Comparison of ENCODE assay signal across 11 mouse cellular contexts in the genomic region with DNA sequence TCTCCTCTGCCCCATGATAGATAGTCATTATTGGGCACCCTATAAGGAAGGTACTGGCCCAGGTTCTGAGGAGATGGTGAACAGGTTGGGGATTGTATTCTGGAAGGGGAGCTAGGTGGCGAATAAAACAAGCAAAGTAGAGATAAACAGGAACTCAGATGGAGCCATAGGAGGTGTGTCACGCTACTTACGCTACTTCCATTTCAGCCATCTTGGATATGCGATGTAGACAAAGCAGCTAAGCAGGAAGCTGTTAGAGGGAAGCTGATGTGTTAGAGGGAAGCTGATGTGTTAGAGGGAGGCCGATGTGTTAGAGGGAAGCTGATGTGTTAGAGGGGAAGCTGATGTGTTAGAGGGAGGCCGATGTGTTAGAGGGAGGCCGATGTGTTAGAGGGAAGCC. TPM values are rescaled to one million over a fixed set of nuclear protein-coding genes. Genes with fewer than 3 reads are reported as not detected.
DNase-seq lines count a peak whose midpoint lies in the region; ATAC-seq and TF ChIP-seq lines count a peak whose summit lies in the region.
"Not testable (repeated sequence)": the region's sequence is repeated elsewhere in the genome, so short reads cannot be mapped to it uniquely, and the experiment has no call there.
"Had no signal": no experiment of that assay in that cellular context is flagged by ENCODE, and none has a peak within 500 bp of the region (broad histone marks: within the 10 kb centered on the region; RNA-seq: fewer than 3 reads in every experiment).

No protein-coding gene starts in this region.

- peaks cover 35% of the 10 kb centered on the region for H3K4me1 ChIP-seq in embryonic facial prominence, embryonic 15.5 days
- peaks cover 25% of the 10 kb centered on the region for H3K4me1 ChIP-seq in hindbrain, embryonic 16.5 days (ENCODE audit: control insufficient read depth, insufficient read depth, low read depth, low read length)
- H3K4me1 ChIP-seq in liver, embryonic 11.5 days (replicated peaks; ENCODE audit: control insufficient read depth, insufficient read depth, low read length): peaks cover 15% of the 10 kb centered on the region
- H3K4me1 ChIP-seq in lung, embryonic 16.5 days (replicated peaks; ENCODE audit: control insufficient read depth, insufficient read depth, low read length): peaks cover 18% of the 10 kb centered on the region
- H3K4me1 ChIP-seq in midbrain, embryonic 16.5 days (ENCODE audit: control insufficient read depth, insufficient read depth, low read length): peaks cover 27% of the 10 kb centered on the region
- not testable (repeated sequence) for H3K4me1 ChIP-seq in spleen, adult 2 months (ENCODE audit: control insufficient read depth, insufficient read depth, insufficient read length)

- TF ChIP-seq CTCF in spleen, adult 2 months (IDR thresholded peaks at IDR 0.05; ENCODE audit: extremely low read depth, insufficient read depth, insufficient read length, insufficient replicate concordance): not testable (repeated sequence)

- WGBS in embryonic facial prominence, embryonic 15.5 days: 82% methylated on average over 7 of the region's 7 CpGs
- WGBS in hindbrain, embryonic 16.5 days: 90% methylated on average over 7 of the region's 7 CpGs
- 64% methylated on average over 7 of the region's 7 CpGs for WGBS in liver, embryonic 11.5 days
- WGBS in lung, embryonic 16.5 days: 80% methylated on average over 7 of the region's 7 CpGs
- WGBS in midbrain, embryonic 16.5 days: 87% methylated on average over 7 of the region's 7 CpGs
- 41% methylated on average over 7 of the region's 7 CpGs for WGBS in spleen, adult 2 months

- not testable (repeated sequence) for TF ChIP-seq POLR2A in spleen, adult 2 months (IDR thresholded peaks at IDR 0.05; ENCODE audit: low read depth, low read length)

- H3K9ac ChIP-seq in embryonic facial prominence, embryonic 15.5 days; liver, embryonic 11.5 days (ENCODE audit: low read depth, low read length): not testable (repeated sequence)
- 0 out of 2 replicates have a peak overlapping the region, but pooled peaks have one; percentile 8 for H3K9ac ChIP-seq in hindbrain, embryonic 16.5 days (ENCODE audit: low read depth, low read length)
- peak overlapping the region; percentile 5; the same call in 1 of the 2 replicates for H3K9ac ChIP-seq in lung, embryonic 16.5 days (ENCODE audit: low read length)
- 0 out of 2 replicates have a peak overlapping the region, but pooled peaks have one; percentile 31 for H3K9ac ChIP-seq in midbrain, embryonic 16.5 days (ENCODE audit: low read depth, low read length)

- H3K27ac ChIP-seq in embryonic facial prominence, embryonic 15.5 days (replicated peaks); hindbrain, embryonic 16.5 days (ENCODE audit: low read depth, low read length); liver, embryonic 11.5 days (ENCODE audit: low read depth, low read length); lung, embryonic 16.5 days (ENCODE audit: low read length); midbrain, embryonic 16.5 days (ENCODE audit: low read length): not testable (repeated sequence)
- peak overlapping the region; percentile 76 for H3K27ac ChIP-seq in spleen, adult 2 months (ENCODE audit: insufficient read depth, low read length)

- not testable (repeated sequence) for ATAC-seq in embryonic facial prominence, embryonic 15.5 days (ENCODE audit: insufficient number of reproducible peaks, low FRiP score, low TSS enrichment, low read depth); hindbrain, embryonic 16.5 days; liver, embryonic 11.5 days (replicated peaks; ENCODE audit: low FRiP score); lung, embryonic 16.5 days (ENCODE audit: low read depth); midbrain, embryonic 16.5 days

- H3K27me3 ChIP-seq in embryonic facial prominence, embryonic 15.5 days; hindbrain, embryonic 16.5 days (replicated peaks; ENCODE audit: control insufficient read depth, insufficient read depth, low read length); liver, embryonic 11.5 days (replicated peaks; ENCODE audit: control insufficient read depth, insufficient read depth, low read length); lung, embryonic 16.5 days (ENCODE audit: control insufficient read depth, insufficient read depth, low read depth, low read length); midbrain, embryonic 16.5 days (ENCODE audit: control insufficient read depth, insufficient read depth, low read depth, low read length); spleen, adult 2 months (ENCODE audit: control insufficient read depth, insufficient read depth, low read length): not testable (repeated sequence)

- DNase-seq in T-cell, adult 2 months (ENCODE audit: low spot score): peak; percentile 48
- not testable (repeated sequence) for DNase-seq in liver, embryonic 11.5 days (ENCODE audit: low spot score); spleen, adult 2 months (ENCODE audit: low read depth in 1 of 2, low spot score in 2 of 2)

- H3K4me3 ChIP-seq in embryonic facial prominence, embryonic 15.5 days (replicated peaks); hindbrain, embryonic 16.5 days (ENCODE audit: low read length); lung, embryonic 16.5 days (ENCODE audit: low read length); midbrain, embryonic 16.5 days (ENCODE audit: low read depth, low read length): not testable (repeated sequence)
- H3K4me3 ChIP-seq in liver, embryonic 11.5 days (ENCODE audit: low read depth, low read length): peak overlapping the region; percentile 1; the same call in 1 of the 2 replicates
- peak overlapping the region; percentile 87; the same call in 1 of the 2 replicates for H3K4me3 ChIP-seq in spleen, adult 2 months (ENCODE audit: extremely low read depth, insufficient read depth, insufficient read length)

- H3K4me2 ChIP-seq in embryonic facial prominence, embryonic 15.5 days (replicated peaks): peak overlapping the region; percentile 90; the same call in 1 of the 2 replicates
- not testable (repeated sequence) for H3K4me2 ChIP-seq in hindbrain, embryonic 16.5 days (ENCODE audit: low read length); lung, embryonic 16.5 days (ENCODE audit: low read depth, low read length)
- peak overlapping the region; percentile 75; the same call in 1 of the 2 replicates for H3K4me2 ChIP-seq in liver, embryonic 11.5 days
- H3K4me2 ChIP-seq in midbrain, embryonic 16.5 days (ENCODE audit: low read length): peak overlapping the region; percentile 96; the same call in 1 of the 2 replicates

- not testable (repeated sequence) for H3K9me3 ChIP-seq in embryonic facial prominence, embryonic 15.5 days (replicated peaks); hindbrain, embryonic 16.5 days (ENCODE audit: control insufficient read depth, low read length); liver, embryonic 11.5 days (ENCODE audit: control insufficient read depth, low read length); lung, embryonic 16.5 days (ENCODE audit: control insufficient read depth, low read length); midbrain, embryonic 16.5 days (replicated peaks; ENCODE audit: control insufficient read depth, low read length, poor library complexity, severe bottlenecking)

- not testable (repeated sequence) for H3K36me3 ChIP-seq in embryonic facial prominence, embryonic 15.5 days; hindbrain, embryonic 16.5 days (ENCODE audit: control insufficient read depth, insufficient read depth, low read length); liver, embryonic 11.5 days (ENCODE audit: control insufficient read depth, insufficient read depth, low read length); lung, embryonic 16.5 days (ENCODE audit: control insufficient read depth, insufficient read depth, low read length); midbrain, embryonic 16.5 days (ENCODE audit: control insufficient read depth, insufficient read depth, low read length); spleen, adult 2 months (ENCODE audit: control insufficient read depth, insufficient read depth, low read length)

RNA-seq across cellular contexts. Expression of gene Armc7, which starts 1.9 kb away (rescaled TPM):
- 8.9 and 9.8 TPM in 2 replicates for polyA plus RNA-seq in embryonic facial prominence, embryonic 15.5 days (2015; fragmentation: Nextera tagmentation; extraction: Ambion mirVana)
- polyA plus RNA-seq in hindbrain, embryonic 16.5 days (2015; fragmentation: Nextera tagmentation; extraction: Ambion mirVana): 16.8 and 19.4 TPM in 2 replicates
- 5.7 and 6.0 TPM in 2 replicates for polyA plus RNA-seq in liver, embryonic 11.5 days (2014; fragmentation: Nextera tagmentation; extraction: Ambion mirVana)
- 7.2 and 7.4 TPM in 2 replicates for polyA plus RNA-seq in lung, embryonic 16.5 days (2015; fragmentation: Nextera tagmentation; extraction: Ambion mirVana)
- 19.6 and 23.1 TPM in 2 replicates for polyA plus RNA-seq in midbrain, embryonic 16.5 days (2015; fragmentation: Nextera tagmentation; extraction: Ambion mirVana)
- 31.0 and 40.3 TPM in 2 replicates for polyA plus RNA-seq in spleen, adult 2 months (2012; rRNA removed)

RNA-seq across cellular contexts. Expression of gene Nt5c, which starts 14.3 kb away (rescaled TPM):
- polyA plus RNA-seq in embryonic facial prominence, embryonic 15.5 days (2015; fragmentation: Nextera tagmentation; extraction: Ambion mirVana): 87.5 and 88.1 TPM in 2 replicates
- 95.8 and 104 TPM in 2 replicates for polyA plus RNA-seq in hindbrain, embryonic 16.5 days (2015; fragmentation: Nextera tagmentation; extraction: Ambion mirVana)
- 96.8 and 105 TPM in 2 replicates for polyA plus RNA-seq in liver, embryonic 11.5 days (2014; fragmentation: Nextera tagmentation; extraction: Ambion mirVana)
- polyA plus RNA-seq in lung, embryonic 16.5 days (2015; fragmentation: Nextera tagmentation; extraction: Ambion mirVana): 71.0 and 74.7 TPM in 2 replicates
- 100 and 104 TPM in 2 replicates for polyA plus RNA-seq in midbrain, embryonic 16.5 days (2015; fragmentation: Nextera tagmentation; extraction: Ambion mirVana)
- 59.1 and 73.6 TPM in 2 replicates for polyA plus RNA-seq in spleen, adult 2 months (2012; rRNA removed)

RNA-seq across cellular contexts. Expression of gene Slc16a5, which starts 15.1 kb away (rescaled TPM):
- polyA plus RNA-seq in embryonic facial prominence, embryonic 15.5 days (2015; fragmentation: Nextera tagmentation; extraction: Ambion mirVana): 0.22 and 0.36 TPM in 2 replicates
- 0.34 and 0.46 TPM in 2 replicates for polyA plus RNA-seq in hindbrain, embryonic 16.5 days (2015; fragmentation: Nextera tagmentation; extraction: Ambion mirVana)
- polyA plus RNA-seq in liver, embryonic 11.5 days (2014; fragmentation: Nextera tagmentation; extraction: Ambion mirVana): not detected in 2 replicates
- 0.74 and 2.9 TPM in 2 replicates for polyA plus RNA-seq in lung, embryonic 16.5 days (2015; fragmentation: Nextera tagmentation; extraction: Ambion mirVana)
- polyA plus RNA-seq in midbrain, embryonic 16.5 days (2015; fragmentation: Nextera tagmentation; extraction: Ambion mirVana): 0.19 TPM in 1 of 2 replicates, not detected in the other
- polyA plus RNA-seq in spleen, adult 2 months (2012; rRNA removed): 8.0 and 8.8 TPM in 2 replicates
- polyA plus RNA-seq: brain, embryonic 14.5 days; forebrain, embryonic 12.5 days; heart, embryonic 11.5 days; limb, embryonic 15.5 days had no signal

RNA-seq across cellular contexts. Expression of gene Jpt1, which starts 36.8 kb away (rescaled TPM):
- polyA plus RNA-seq in embryonic facial prominence, embryonic 15.5 days (2015; fragmentation: Nextera tagmentation; extraction: Ambion mirVana): 523 and 542 TPM in 2 replicates
- polyA plus RNA-seq in hindbrain, embryonic 16.5 days (2015; fragmentation: Nextera tagmentation; extraction: Ambion mirVana): 1,336 TPM in 2 replicates
- polyA plus RNA-seq in liver, embryonic 11.5 days (2014; fragmentation: Nextera tagmentation; extraction: Ambion mirVana): 435 and 437 TPM in 2 replicates
- 460 and 462 TPM in 2 replicates for polyA plus RNA-seq in lung, embryonic 16.5 days (2015; fragmentation: Nextera tagmentation; extraction: Ambion mirVana)
- polyA plus RNA-seq in midbrain, embryonic 16.5 days (2015; fragmentation: Nextera tagmentation; extraction: Ambion mirVana): 1,597 and 1,674 TPM in 2 replicates
- polyA plus RNA-seq in spleen, adult 2 months (2012; rRNA removed): 178 and 269 TPM in 2 replicates

RNA-seq across cellular contexts. Expression of gene Trim80, which starts 37.0 kb away (rescaled TPM):
- not detected in 2 replicates for polyA plus RNA-seq in embryonic facial prominence, embryonic 15.5 days (2015; fragmentation: Nextera tagmentation; extraction: Ambion mirVana)
- polyA plus RNA-seq in hindbrain, embryonic 16.5 days (2015; fragmentation: Nextera tagmentation; extraction: Ambion mirVana): 0.15 TPM in 1 of 2 replicates, not detected in the other
- 0.18 and 0.27 TPM in 2 replicates for polyA plus RNA-seq in liver, embryonic 11.5 days (2014; fragmentation: Nextera tagmentation; extraction: Ambion mirVana)
- polyA plus RNA-seq in lung, embryonic 16.5 days (2015; fragmentation: Nextera tagmentation; extraction: Ambion mirVana): not detected in 2 replicates
- not detected in 2 replicates for polyA plus RNA-seq in midbrain, embryonic 16.5 days (2015; fragmentation: Nextera tagmentation; extraction: Ambion mirVana)
- not detected in 2 replicates for polyA plus RNA-seq in spleen, adult 2 months (2012; rRNA removed)
- polyA plus RNA-seq: forebrain, embryonic 12.5 days; limb, embryonic 15.5 days had no signal
